In genomic region chr11:113752158-113752661, GRCm38 (mm10) we compare ENCODE assay signal across 8 mouse cellular contexts. TPM values are rescaled to one million over a fixed set of nuclear protein-coding genes. Genes with fewer than 3 reads are reported as not detected.
A peak's percentile ranks its signal among the peaks of the same experiment; 100 is the strongest.
DNase-seq lines count a peak whose midpoint lies in the region; ATAC-seq lines count a peak whose summit lies in the region.

No protein-coding gene starts in this region.

- H3K4me2 ChIP-seq in kidney, embryonic 15.5 days, result peak overlapping the region; percentile 77
- peak overlapping the region; percentile 78 for H3K4me2 ChIP-seq in hindbrain, embryonic 12.5 days (replicated peaks)

- no peak for DNase-seq in kidney, postnatal 25 days
- DNase-seq in ZHBTc4 (ENCODE audit: low read depth, low spot score), result peak; percentile 90
- DNase-seq in adrenal gland, postnatal 10 days, result no peak
- no peak for DNase-seq in right cerebral cortex, postnatal 10 days (ENCODE audit: low spot score in 2 of 2)
- no peak for DNase-seq in testis, postnatal 14 days (ENCODE audit: low spot score)

- peak overlapping the region; percentile 43 for H3K9ac ChIP-seq in kidney, embryonic 15.5 days
- H3K9ac ChIP-seq in hindbrain, embryonic 12.5 days, result peak overlapping the region; percentile 92; the same call in 1 of the 2 replicates

- no peaks in the 10 kb centered on the region for H3K9me3 ChIP-seq in kidney, embryonic 15.5 days (replicated peaks)
- no peaks in the 10 kb centered on the region for H3K9me3 ChIP-seq in hindbrain, embryonic 12.5 days (replicated peaks)

- 0 out of 2 replicates have a peak, but pooled peaks cover 8% of the 10 kb centered on the region for H3K36me3 ChIP-seq in kidney, embryonic 15.5 days
- H3K36me3 ChIP-seq in hindbrain, embryonic 12.5 days, result peaks cover 7% of the 10 kb centered on the region; the same call in 1 of the 2 replicates

- ATAC-seq in kidney, embryonic 15.5 days (replicated peaks; ENCODE audit: low FRiP score), result peak; percentile 0; the same call in 1 of the 2 replicates
- peak; percentile 5; the same call in 1 of the 2 replicates for ATAC-seq in hindbrain, embryonic 12.5 days (ENCODE audit: low FRiP score)
- peak; percentile 32 for ATAC-seq in megakaryocyte, adult 5-6 weeks (ENCODE audit: poor library complexity, severe bottlenecking)

- WGBS in kidney, embryonic 15.5 days, result 16% methylated on average over 15 of the region's 15 CpGs
- 30% methylated on average over 15 of the region's 15 CpGs for WGBS in hindbrain, embryonic 12.5 days

- H3K4me3 ChIP-seq in kidney, embryonic 15.5 days (replicated peaks), result peak overlapping the region; percentile 79
- peak overlapping the region; percentile 65 for H3K4me3 ChIP-seq in hindbrain, embryonic 12.5 days

- H3K27ac ChIP-seq in kidney, embryonic 15.5 days, result peak overlapping the region; percentile 97
- peak overlapping the region; percentile 95 for H3K27ac ChIP-seq in hindbrain, embryonic 12.5 days

- H3K27me3 ChIP-seq in kidney, embryonic 15.5 days, result no peaks in the 10 kb centered on the region
- no peaks in the 10 kb centered on the region for H3K27me3 ChIP-seq in hindbrain, embryonic 12.5 days

- H3K4me1 ChIP-seq in kidney, embryonic 15.5 days, result peaks cover 56% of the 10 kb centered on the region
- peaks cover 50% of the 10 kb centered on the region for H3K4me1 ChIP-seq in hindbrain, embryonic 12.5 days

RNA-seq across cellular contexts. Expression of gene Cdc42ep4, which starts 0.5 kb away (rescaled TPM):
- polyA plus RNA-seq in kidney, embryonic 15.5 days (2015; fragmentation: Nextera tagmentation; extraction: Ambion mirVana), result 63.7 and 66.7 TPM in 2 replicates
- 98.7 and 106 TPM in 2 replicates for polyA plus RNA-seq in hindbrain, embryonic 12.5 days (2016; fragmentation: Nextera tagmentation; extraction: Ambion mirVana)
- 14.0 and 20.1 TPM in 2 replicates for total RNA-seq in megakaryocyte, adult 5-6 weeks (2015)
- total RNA-seq in megakaryocyte, adult 5-6 weeks (2017), result 26.9 and 27.8 TPM in 2 replicates
- total RNA-seq in adrenal gland, postnatal 10 days (2021), result 10 to 100 TPM; 60.1 to 72.8 TPM

RNA-seq across cellular contexts. Expression of gene Cpsf4l, which starts 42.4 kb away (rescaled TPM):
- 0.74 and 1.2 TPM in 2 replicates for polyA plus RNA-seq in kidney, embryonic 15.5 days (2015; fragmentation: Nextera tagmentation; extraction: Ambion mirVana)
- polyA plus RNA-seq in hindbrain, embryonic 12.5 days (2016; fragmentation: Nextera tagmentation; extraction: Ambion mirVana), result 0.15 and 0.31 TPM in 2 replicates
- not detected in 2 replicates for total RNA-seq in megakaryocyte, adult 5-6 weeks (2015)
- not detected in 2 replicates for total RNA-seq in megakaryocyte, adult 5-6 weeks (2017)
- 1 to 10 TPM in 1 of 2 experiments, under 1 TPM in 1; 0.79 to 2.2 TPM for total RNA-seq in adrenal gland, postnatal 10 days (2021)
